Mouse (Mus musculus) ES-E14 (cell line): Measurements from ENCODE around the gene Chchd6.

Experiments
- CHD2 ChIP-seq: IDR thresholded peaks from 2 replicates; pipeline ENCODE4 v1.6.1; 2014; ENCODE audit warnings: mild to moderate bottlenecking, low read depth, low read length, inconsistent platforms
- HCFC1 ChIP-seq: IDR thresholded peaks from 2 replicates; pipeline ENCODE4 v1.6.1; 2012; ENCODE audit warnings: low read length, inconsistent platforms, borderline replicate concordance; ENCODE audit not compliant: insufficient read depth
- MAFK ChIP-seq: IDR thresholded peaks from 2 replicates; pipeline ENCODE4 v1.6.1; 2014; ENCODE audit warnings: mild to moderate bottlenecking, low read depth, low read length, inconsistent platforms; ENCODE audit not compliant: insufficient read depth
- ZC3H11A ChIP-seq: IDR thresholded peaks from 2 replicates; pipeline ENCODE4 v1.6.1; 2012; ENCODE audit warnings: low read depth, mild to moderate bottlenecking, inconsistent platforms, low read length, borderline replicate concordance
- ZNF384 ChIP-seq: IDR thresholded peaks from 2 replicates; pipeline ENCODE4 v1.6.1; 2012; ENCODE audit warnings: low read depth, low read length, inconsistent platforms

DNA sequence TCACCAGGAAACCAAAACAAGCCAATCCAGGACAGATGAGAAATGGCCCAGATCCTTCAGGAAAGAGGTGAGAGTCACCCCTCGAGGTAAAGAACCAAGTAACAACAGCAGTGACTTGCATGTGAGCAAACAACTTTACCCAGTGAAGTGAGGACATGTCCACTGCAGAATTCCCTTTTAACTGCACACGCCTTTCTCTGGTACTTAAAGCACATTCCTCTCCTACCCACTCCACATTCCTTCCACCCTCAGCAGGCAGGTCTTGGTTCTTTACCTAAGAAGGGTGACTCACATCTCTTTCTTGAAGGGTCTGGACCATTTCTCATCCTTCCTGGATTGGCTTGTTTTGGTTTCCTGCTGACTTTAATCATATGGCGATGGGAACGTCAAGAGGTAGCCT, 181.3 kb downstream of the Chchd6 start:
- TF ChIP-seq CHD2 = no peak
- no peak for TF ChIP-seq ZC3H11A
- TF ChIP-seq ZNF384 = no peak
- TF ChIP-seq MAFK = no peak
- no peak for TF ChIP-seq HCFC1
